Mouse (Mus musculus) bone marrow macrophage, adult 2 months (primary cell): Measurements from ENCODE around the gene N4bp2l1. TPM values are rescaled to one million over a fixed set of nuclear protein-coding genes. Genes with fewer than 3 reads are reported as not detected.

Experiments used
- H3K27ac ChIP-seq: 2 replicates; pipeline ENCODE4 v1.5.1; 2012; ENCODE audit warnings: low read depth, low read length; ENCODE audit not compliant: insufficient read depth
- H3K4me1 ChIP-seq: 2 replicates; pipeline ENCODE4 v1.6.1; 2012; ENCODE audit warnings: low read length; ENCODE audit not compliant: control insufficient read depth, insufficient read depth
- H3K4me3 ChIP-seq: 2 replicates; pipeline ENCODE4 v1.5.1; 2012; ENCODE audit warnings: mild to moderate bottlenecking, low read length, moderate library complexity; ENCODE audit not compliant: insufficient read depth
- CTCF ChIP-seq: IDR thresholded peaks from 2 replicates; pipeline ENCODE4 v1.5.1; 2012; ENCODE audit warnings: low read depth, mild to moderate bottlenecking, low read length, moderate library complexity
- POLR2A ChIP-seq: IDR thresholded peaks from 2 replicates; pipeline ENCODE4 v1.6.1; 2012; ENCODE audit warnings: mild to moderate bottlenecking, low read depth, low read length, borderline replicate concordance
- polyA plus RNA-seq: library from polyadenylated mRNA; stranded (reverse); fragments of >200 nt; gene quantifications from 2 replicates; pipeline ENCODE4 v1.2.4, GENCODE M21; 2012; ENCODE audit not compliant: missing spikeins, insufficient read depth, insufficient read length

The N4bp2l1 gene
- polyA plus RNA-seq, 1 experiment: 112 TPM

DNA sequence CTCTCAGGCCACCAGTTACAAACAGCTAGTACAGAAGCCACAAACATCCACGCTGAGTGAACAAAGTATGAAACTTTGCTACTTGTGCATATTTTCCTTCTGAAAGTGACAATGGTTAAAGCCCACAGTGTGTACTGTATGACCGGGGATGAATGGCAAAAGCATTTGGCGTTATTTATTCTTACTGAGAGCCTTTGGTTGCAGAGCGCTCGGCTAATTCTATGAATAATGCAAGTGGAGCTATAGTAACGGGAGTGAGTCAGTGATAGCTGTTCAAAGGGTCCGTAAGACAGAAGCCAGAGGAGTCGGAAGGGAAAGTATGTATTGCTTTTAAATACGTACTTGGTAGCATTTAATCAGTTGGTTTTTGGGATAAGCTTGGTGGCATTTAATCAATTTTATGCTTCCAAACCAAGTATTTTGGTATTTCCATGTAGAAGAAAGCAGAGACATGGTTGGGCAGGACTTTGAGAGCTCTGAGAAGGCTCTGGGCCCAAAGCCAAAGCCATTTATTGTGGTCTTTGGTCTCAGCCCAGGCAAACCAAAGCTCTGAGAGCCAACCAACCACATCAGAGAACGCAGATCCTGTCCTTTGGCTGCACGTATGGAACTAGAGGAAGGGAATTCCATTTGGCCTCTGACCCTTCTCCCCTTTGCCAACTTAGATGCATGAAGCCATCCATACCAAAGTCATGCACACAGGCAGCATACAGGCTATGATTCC, 26.3 kb downstream of the N4bp2l1 start:
- H3K27ac ChIP-seq: no peak overlapping the region
- H3K4me3 ChIP-seq: no peak overlapping the region
- no peak for TF ChIP-seq POLR2A
- TF ChIP-seq CTCF: no peak
- H3K4me1 ChIP-seq: peaks cover 6% of the 10 kb centered on the region; the same call in 1 of the 2 replicates

DNA sequence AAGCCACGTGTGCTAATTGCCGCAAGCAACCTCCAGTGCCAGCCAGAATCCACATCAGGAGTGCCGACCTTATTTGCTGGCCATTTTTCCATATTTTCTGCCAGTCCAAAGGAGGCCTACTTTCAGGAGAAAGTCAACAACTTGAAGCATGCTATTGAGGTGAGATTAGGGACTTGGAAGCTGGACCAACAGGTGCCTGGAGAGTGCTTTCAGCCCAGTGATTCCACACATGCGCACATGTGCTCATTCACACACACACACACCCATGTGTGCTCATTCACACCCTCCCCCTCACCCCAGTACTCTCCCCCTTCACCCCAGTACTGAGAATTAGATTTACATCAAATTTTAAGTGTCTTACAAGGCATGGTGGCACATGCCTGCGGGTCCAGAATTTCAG, 30.0 kb downstream of the N4bp2l1 start:
- H3K27ac ChIP-seq: no peak overlapping the region
- peaks cover 7% of the 10 kb centered on the region; the same call in 1 of the 2 replicates for H3K4me1 ChIP-seq
- no peak overlapping the region for H3K4me3 ChIP-seq
- no peak for TF ChIP-seq CTCF
- TF ChIP-seq POLR2A: no peak

DNA sequence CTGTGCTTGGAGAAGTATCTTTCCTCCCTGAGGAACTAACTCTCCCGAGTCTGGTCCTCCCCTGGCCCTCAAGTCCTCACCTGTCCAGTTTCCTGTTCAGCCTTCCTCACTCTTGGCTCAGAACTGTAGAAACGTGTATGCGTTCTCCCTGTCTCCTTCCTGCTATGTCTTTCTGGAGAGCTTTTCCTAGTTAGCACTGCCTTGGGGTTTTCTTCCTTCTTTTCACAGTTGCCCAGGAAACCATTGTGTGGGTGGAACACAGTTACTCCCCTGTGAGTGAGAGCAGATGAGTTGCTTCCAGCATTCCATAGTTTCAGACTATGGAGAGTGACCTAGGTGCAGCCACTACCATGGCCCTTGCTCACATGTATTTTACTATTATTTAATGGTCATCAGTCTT, 30.8 kb downstream of the N4bp2l1 start:
- peaks cover 7% of the 10 kb centered on the region; the same call in 1 of the 2 replicates for H3K4me1 ChIP-seq
- no peak overlapping the region for H3K27ac ChIP-seq
- no peak for TF ChIP-seq POLR2A
- no peak for TF ChIP-seq CTCF
- no peak overlapping the region for H3K4me3 ChIP-seq

DNA sequence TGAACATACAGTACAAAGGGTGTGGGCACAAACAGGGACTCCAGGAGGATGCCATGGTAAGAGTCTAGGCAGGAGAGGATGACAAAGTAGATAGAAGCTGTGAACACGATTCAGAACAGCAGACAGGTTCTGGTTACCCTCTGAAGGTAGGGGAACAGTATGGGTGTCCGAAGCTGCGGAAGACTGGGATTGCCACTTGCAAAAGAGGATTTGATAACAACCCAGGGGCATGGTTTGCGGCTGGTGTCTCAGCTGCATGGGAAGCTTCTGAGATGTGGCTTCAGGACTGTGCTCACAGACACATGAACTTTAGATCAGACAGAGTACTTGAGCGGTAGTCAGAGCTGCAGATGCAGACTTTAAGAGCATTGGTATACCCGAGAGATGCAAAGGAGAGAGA, 32.6 kb downstream of the N4bp2l1 start:
- TF ChIP-seq CTCF (no peak), POLR2A (no peak)
- H3K4me3 ChIP-seq: no peak overlapping the region
- no peak overlapping the region for H3K27ac ChIP-seq
- H3K4me1 ChIP-seq: peaks cover 7% of the 10 kb centered on the region; the same call in 1 of the 2 replicates

DNA sequence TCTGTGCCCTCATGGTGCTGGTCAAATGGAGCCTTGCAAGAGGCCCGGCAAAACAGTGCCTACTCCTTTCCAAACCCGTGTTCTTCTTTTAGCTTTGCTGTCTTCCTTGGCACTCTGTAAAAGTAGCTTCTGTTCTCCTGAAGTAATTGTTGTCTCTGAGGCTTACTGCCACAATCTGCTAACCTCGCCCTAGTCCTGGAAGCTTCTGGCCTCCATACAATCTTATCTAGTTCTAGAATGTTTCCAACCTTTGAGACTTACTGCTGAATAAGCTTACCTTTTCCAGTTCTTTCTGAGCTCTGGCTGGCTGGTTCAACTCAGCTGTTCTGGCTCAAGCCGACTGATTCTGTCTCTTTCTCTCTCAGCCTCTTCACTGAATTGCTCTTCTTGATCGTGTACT, 35.2 kb downstream of the N4bp2l1 start:
- TF ChIP-seq POLR2A (no peak), CTCF (no peak)
- Histone ChIP-seq H3K4me1 (peaks cover 7% of the 10 kb centered on the region; the same call in 1 of the 2 replicates), H3K27ac (no peak overlapping the region), H3K4me3 (no peak overlapping the region)

DNA sequence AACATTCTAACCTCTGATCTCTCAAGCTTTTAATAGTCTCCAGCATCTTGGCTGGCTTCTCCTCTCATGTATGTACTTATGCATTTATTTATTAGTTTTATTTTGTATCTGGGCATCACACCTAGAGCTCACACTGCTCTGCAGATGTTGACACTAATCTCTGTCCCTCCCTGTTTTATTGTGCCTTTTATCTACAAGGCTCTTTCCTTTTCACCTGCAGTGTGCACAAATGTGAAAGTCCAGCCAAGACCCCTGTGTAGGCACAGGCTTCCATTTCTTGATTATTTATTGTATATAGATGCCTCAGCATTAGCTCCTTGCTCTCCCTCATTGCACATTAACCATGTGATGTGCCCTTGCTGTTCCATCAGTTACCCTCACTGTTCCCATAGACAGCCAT, 35.6 kb downstream of the N4bp2l1 start:
- TF ChIP-seq POLR2A: no peak
- no peak for TF ChIP-seq CTCF
- Histone ChIP-seq H3K4me1 (peaks cover 5% of the 10 kb centered on the region; the same call in 1 of the 2 replicates), H3K4me3 (no peak overlapping the region), H3K27ac (no peak overlapping the region)

DNA sequence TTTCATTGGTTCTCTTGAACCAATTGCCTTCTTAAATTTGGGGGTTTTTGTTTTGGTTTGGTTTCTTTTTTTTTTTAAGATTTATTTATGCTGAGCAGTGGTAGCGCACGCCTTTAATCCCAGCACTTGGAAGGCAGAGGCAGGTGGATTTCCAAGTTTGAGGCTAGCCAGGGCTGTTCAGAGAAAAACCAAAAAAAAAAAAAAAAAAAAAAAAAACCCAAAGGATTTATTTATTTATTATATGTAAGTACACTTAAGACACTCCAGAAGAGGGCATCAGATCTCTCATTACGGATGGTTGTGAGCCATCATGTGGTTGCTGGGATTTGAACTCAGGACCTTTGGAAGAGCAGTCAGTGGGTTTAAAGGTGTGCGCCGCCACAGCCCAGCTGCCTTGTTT, 36.1 kb downstream of the N4bp2l1 start:
- Histone ChIP-seq H3K4me1 (0 out of 2 replicates have a peak, but pooled peaks cover 2% of the 10 kb centered on the region), H3K27ac (no peak overlapping the region), H3K4me3 (no peak overlapping the region)
- no peak for TF ChIP-seq POLR2A
- no peak for TF ChIP-seq CTCF

DNA sequence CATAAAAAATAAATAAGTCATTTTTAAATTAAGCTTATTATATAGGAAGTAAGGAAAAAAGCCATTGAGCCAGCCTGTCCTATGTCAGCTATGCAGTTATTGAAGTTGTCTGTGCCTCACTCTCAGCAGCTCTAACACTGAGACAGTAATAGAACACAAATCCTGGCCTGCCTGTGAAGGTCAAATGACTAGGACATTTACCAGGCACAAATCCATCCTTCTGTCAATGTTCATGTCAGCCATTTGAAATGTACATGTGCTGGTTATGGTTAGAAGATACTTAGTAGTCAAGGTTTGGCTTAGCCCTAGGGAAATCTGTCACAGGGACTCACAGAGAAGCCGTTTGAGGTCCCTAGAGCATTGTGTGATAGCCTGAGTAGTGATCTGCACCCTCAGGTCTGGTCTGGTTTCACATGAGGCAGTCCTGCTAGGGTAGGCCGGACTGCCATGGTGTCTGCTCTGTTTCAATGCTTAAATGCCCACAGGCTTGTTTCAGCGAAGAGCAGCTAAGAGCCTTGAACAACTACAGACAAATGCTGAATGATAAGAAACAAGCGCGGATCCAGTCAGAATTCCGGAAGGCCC, 37.4 kb downstream of the N4bp2l1 start:
- Histone ChIP-seq H3K4me1 (no peaks in the 10 kb centered on the region), H3K27ac (no peak overlapping the region), H3K4me3 (no peak overlapping the region)
- no peak for TF ChIP-seq POLR2A
- TF ChIP-seq CTCF: no peak

DNA sequence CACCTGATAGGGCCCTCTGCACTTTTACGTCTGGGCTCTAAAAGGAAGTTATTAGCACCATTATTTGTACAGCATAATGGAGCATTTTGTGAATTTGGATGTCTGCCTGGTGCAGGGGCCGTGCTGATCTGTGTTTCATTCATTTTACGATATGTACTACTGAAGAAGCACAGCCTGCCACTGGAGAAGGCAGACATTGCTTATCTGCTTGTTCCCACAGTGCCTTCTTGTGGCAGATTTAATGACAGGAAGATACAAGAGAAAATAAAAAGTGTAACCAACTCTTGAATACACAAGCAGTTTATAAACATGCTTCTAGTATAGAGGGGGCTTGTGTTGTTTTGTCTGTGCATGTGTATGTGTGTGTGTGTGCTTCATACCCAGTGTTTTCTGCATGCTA, 45.4 kb downstream of the N4bp2l1 start:
- no peak for TF ChIP-seq POLR2A
- no peak for TF ChIP-seq CTCF
- Histone ChIP-seq H3K27ac (no peak overlapping the region), H3K4me1 (no peaks in the 10 kb centered on the region), H3K4me3 (no peak overlapping the region)

DNA sequence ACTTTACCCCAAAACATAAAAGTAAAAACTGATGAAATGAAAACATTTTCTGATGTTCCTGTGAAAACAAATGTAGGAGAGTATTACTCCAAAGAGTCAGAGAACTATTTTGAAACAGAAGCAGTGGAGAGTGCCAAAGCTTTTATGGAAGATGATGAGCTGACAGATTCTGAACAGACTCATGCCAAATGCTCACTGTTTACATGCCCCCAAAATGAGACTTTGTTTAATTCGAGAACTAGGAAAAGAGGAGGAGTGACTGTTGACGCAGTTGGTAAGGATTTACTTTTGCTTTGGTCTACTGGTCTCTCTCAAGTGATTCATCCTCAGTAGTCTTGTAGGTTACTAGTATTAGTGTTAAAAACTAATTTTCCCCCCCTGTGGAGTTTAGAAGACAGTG, 53.8 kb downstream of the N4bp2l1 start:
- TF ChIP-seq CTCF (no peak), POLR2A (no peak)

More for the DNA sequence above, 53.8 kb downstream of the N4bp2l1 start:
- no peak overlapping the region for H3K4me3 ChIP-seq
- H3K27ac ChIP-seq: no peak overlapping the region
- H3K4me1 ChIP-seq: no peaks in the 10 kb centered on the region
